Mouse (Mus musculus): ENCODE measurements at regions not wholly inside any gene's neighbourhood (a gene's known extent, or its start where the extent isn't known, plus 50 kb on each side); places are given as distances from the start of the nearest gene placed in this dataset.

DNA sequence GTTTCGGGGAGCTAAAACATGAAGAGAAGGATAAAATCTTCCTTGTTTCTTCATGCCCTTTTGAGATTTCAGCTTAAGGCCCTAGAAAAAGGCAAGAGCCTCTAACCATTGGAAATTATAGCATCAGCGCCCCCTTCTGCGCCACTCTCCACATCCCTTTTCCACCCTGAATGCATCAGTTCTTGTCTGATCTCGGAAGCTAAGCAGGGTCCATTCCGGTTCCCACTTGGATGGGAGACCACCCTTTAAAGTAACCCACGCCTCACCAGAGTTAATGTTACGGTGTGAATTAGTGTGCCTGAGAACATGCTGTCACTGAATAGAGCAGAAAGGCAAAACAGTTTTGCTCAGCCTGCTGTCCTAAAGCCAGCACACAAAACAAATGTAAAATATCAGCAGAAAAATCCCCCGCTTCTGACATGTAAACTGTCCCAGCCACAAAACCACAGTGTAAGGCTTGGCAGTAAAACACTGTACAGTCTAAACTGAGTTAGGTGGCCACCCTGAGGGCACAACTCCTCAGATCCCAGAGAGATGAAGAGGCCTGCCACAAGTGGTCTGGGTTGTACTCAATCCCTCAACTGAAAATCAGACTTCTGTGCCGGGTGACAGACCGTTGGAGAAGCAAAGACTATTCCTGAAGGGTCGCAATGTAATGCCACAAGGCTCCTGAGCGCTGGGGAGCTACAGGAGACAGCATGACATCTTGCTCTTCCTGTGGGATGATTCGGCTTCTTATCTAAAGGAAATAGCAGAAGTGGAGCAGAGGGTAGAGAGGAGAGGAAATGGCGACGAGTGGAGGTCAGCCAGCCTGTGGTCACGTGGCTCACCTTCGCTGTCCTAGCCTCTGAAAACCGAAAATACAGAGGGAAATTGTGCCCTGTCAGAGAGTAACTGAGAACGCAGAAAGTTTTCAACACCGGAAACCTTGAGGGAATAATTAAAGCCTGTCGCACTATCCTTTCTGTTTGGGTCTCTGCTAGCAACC, 176.2 kb downstream of the Kctd12 start:
- H3K27me3 ChIP-seq (ENCODE audit: control insufficient read depth, insufficient read depth, low read length), result no peaks in the 10 kb centered on the region
- TF ChIP-seq POLR2A (IDR thresholded peaks at IDR 0.05; ENCODE audit: low read depth, low read length) (no peak), CTCF (IDR thresholded peaks at IDR 0.05; ENCODE audit: extremely low read depth, insufficient read length, insufficient replicate concordance, low read depth, low read length) (no peak)
- H3K27ac ChIP-seq (ENCODE audit: insufficient read depth, low read depth, low read length), result peak overlapping the region; percentile 57
- no peaks in the 10 kb centered on the region for H3K36me3 ChIP-seq (ENCODE audit: control insufficient read depth, insufficient read depth, low read length)
- H3K4me3 ChIP-seq (ENCODE audit: low read depth, low read length), result no peak overlapping the region
- no peaks in the 10 kb centered on the region for H3K4me1 ChIP-seq (ENCODE audit: control insufficient read depth, insufficient read depth, insufficient read length, low read length)
- 52% methylated on average over 21 of the region's 21 CpGs for WGBS

DNA sequence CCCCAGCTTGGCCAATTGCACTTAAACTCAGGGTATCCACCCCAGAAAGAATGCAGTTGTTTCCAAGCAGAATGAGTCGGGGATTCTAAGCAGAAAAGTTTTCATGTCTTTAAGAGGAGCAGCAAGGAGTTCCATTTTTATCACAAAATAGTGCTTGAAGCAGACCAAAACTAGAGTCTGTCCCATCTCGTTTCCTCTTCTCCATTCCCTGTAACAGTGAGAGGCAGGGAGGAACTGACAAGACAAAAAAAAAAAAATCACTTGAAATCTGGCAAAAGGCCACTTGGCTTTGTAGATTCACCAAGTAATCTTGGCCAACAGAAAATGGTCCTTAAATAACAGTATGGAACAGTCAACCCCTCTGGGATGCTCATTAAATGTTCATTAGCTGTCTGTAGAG, 186.8 kb downstream of the Kctd12 start:
- H3K36me3 ChIP-seq (ENCODE audit: control insufficient read depth, insufficient read depth, low read length), result no peaks in the 10 kb centered on the region
- 63% methylated on average over 2 of the region's 2 CpGs for WGBS

DNA sequence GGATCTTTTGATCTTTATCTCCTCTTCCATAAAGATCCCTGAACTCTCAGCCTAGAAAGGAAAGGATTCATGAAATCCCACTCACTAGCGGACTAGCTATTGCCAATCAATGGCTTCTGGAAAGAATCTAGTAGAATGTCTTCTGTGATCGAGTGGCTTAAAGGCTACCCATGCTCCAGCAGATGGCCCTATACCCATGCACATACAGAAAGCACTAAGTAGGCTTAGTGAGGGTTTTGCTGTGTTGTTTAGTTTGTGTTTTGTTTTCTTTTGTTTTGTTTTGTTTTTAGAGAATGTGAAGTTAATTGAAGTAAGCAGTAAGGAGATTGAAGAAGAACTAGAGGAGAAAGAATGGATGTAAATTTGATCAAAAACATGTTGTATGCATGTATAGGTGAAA, 187.5 kb downstream of the Kctd12 start:
- no peaks in the 10 kb centered on the region for H3K4me1 ChIP-seq (ENCODE audit: control insufficient read depth, insufficient read depth, insufficient read length, low read length)
- H3K4me3 ChIP-seq (ENCODE audit: low read depth, low read length), result no peak overlapping the region
- no peaks in the 10 kb centered on the region for H3K27me3 ChIP-seq (ENCODE audit: control insufficient read depth, insufficient read depth, low read length)
- H3K36me3 ChIP-seq (ENCODE audit: control insufficient read depth, insufficient read depth, low read length), result no peaks in the 10 kb centered on the region
- H3K27ac ChIP-seq (ENCODE audit: insufficient read depth, low read depth, low read length), result no peak overlapping the region
- WGBS, result 82% methylated on average over 2 of the region's 2 CpGs
- TF ChIP-seq CTCF (IDR thresholded peaks at IDR 0.05; ENCODE audit: extremely low read depth, insufficient read length, insufficient replicate concordance, low read depth, low read length), result no peak
- TF ChIP-seq POLR2A (IDR thresholded peaks at IDR 0.05; ENCODE audit: low read depth, low read length), result no peak

More for the DNA sequence above, 186.8 kb downstream of the Kctd12 start:
- no peaks in the 10 kb centered on the region for H3K27me3 ChIP-seq (ENCODE audit: control insufficient read depth, insufficient read depth, low read length)
- H3K27ac ChIP-seq (ENCODE audit: insufficient read depth, low read depth, low read length), result no peak overlapping the region
- TF ChIP-seq POLR2A (IDR thresholded peaks at IDR 0.05; ENCODE audit: low read depth, low read length) (no peak), CTCF (IDR thresholded peaks at IDR 0.05; ENCODE audit: extremely low read depth, insufficient read length, insufficient replicate concordance, low read depth, low read length) (no peak)
- no peaks in the 10 kb centered on the region for H3K4me1 ChIP-seq (ENCODE audit: control insufficient read depth, insufficient read depth, insufficient read length, low read length)
- H3K4me3 ChIP-seq (ENCODE audit: low read depth, low read length), result no peak overlapping the region

DNA sequence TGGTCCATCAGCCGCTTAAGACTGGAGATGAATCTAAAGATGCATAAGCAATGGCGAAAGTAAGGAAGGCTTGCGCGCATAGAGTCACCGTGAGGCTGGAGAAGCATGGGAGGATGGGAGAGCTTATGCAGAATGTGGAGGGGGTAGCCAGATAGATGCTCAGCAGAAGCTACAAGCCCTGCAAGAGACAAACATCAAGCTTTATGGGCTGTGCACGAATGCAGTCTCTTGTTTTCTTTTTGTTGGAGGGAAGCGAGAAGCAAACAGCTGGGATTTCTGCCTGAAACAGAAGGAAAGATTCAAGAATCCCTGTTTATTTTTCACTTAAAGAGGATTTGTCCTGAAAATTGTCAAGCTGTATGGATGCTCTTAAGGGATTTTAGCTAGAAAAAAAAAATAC, 188.7 kb downstream of the Kctd12 start:
- H3K4me3 ChIP-seq (ENCODE audit: low read depth, low read length), result no peak overlapping the region
- no peaks in the 10 kb centered on the region for H3K36me3 ChIP-seq (ENCODE audit: control insufficient read depth, insufficient read depth, low read length)
- no peaks in the 10 kb centered on the region for H3K27me3 ChIP-seq (ENCODE audit: control insufficient read depth, insufficient read depth, low read length)
- TF ChIP-seq CTCF (IDR thresholded peaks at IDR 0.05; ENCODE audit: extremely low read depth, insufficient read length, insufficient replicate concordance, low read depth, low read length) (no peak), POLR2A (IDR thresholded peaks at IDR 0.05; ENCODE audit: low read depth, low read length) (no peak)
- 84% methylated on average over 7 of the region's 7 CpGs for WGBS
- no peaks in the 10 kb centered on the region for H3K4me1 ChIP-seq (ENCODE audit: control insufficient read depth, insufficient read depth, insufficient read length, low read length)
- H3K27ac ChIP-seq (ENCODE audit: insufficient read depth, low read depth, low read length), result no peak overlapping the region

DNA sequence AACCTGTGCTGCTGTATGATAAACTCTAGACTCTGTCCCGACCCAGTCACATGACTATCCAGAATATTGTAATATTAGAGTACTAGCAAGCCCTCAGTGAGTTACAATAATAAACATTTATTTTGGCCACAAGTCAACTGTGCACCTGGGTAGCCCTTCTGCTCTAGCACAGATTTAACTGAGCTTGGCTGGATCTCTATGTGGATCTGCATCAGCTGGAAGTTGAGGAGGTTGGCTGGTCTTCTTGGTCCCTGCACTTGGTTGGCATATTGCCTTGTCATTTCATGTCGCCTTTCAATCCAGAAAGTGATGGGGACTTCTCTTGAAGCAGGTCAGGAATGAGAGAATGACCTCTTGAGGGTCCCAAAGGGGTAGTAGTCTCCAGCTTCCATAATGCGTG, 191.5 kb downstream of the Kctd12 start:
- Histone ChIP-seq H3K4me1 (ENCODE audit: control insufficient read depth, insufficient read depth, insufficient read length, low read length) (no peaks in the 10 kb centered on the region), H3K4me3 (ENCODE audit: low read depth, low read length) (no peak overlapping the region), H3K27me3 (ENCODE audit: control insufficient read depth, insufficient read depth, low read length) (no peaks in the 10 kb centered on the region), H3K27ac (ENCODE audit: insufficient read depth, low read depth, low read length) (no peak overlapping the region), H3K36me3 (ENCODE audit: control insufficient read depth, insufficient read depth, low read length) (no peaks in the 10 kb centered on the region)
- TF ChIP-seq CTCF (IDR thresholded peaks at IDR 0.05; ENCODE audit: extremely low read depth, insufficient read length, insufficient replicate concordance, low read depth, low read length), result no peak
- no peak for TF ChIP-seq POLR2A (IDR thresholded peaks at IDR 0.05; ENCODE audit: low read depth, low read length)
- 63% methylated on average over 3 of the region's 3 CpGs for WGBS

DNA sequence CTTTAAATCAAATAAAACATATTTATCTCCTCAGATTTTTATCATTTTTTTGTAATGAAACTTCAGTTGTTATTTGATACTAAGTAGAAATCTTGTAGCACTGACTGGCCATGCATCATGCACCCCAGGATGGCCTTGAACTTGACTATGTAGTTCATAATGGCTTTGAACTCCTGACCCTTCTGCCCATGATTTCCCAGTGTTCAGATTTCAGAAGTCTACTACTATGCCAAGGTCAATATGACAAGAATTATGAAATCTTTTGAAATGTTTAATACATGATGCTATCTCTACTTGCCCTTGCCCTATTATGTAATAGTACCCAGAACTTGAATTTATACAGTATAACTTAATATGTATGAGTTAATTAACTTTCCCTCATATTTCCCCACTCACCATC, 200.2 kb downstream of the Kctd12 start:
- Histone ChIP-seq H3K4me3 (ENCODE audit: low read depth, low read length) (no peak overlapping the region), H3K4me1 (ENCODE audit: control insufficient read depth, insufficient read depth, insufficient read length, low read length) (no peaks in the 10 kb centered on the region), H3K36me3 (ENCODE audit: control insufficient read depth, insufficient read depth, low read length) (no peaks in the 10 kb centered on the region), H3K27me3 (ENCODE audit: control insufficient read depth, insufficient read depth, low read length) (no peaks in the 10 kb centered on the region), H3K27ac (ENCODE audit: insufficient read depth, low read depth, low read length) (no peak overlapping the region)
- TF ChIP-seq POLR2A (IDR thresholded peaks at IDR 0.05; ENCODE audit: low read depth, low read length), result no peak
- no peak for TF ChIP-seq CTCF (IDR thresholded peaks at IDR 0.05; ENCODE audit: extremely low read depth, insufficient read length, insufficient replicate concordance, low read depth, low read length)

DNA sequence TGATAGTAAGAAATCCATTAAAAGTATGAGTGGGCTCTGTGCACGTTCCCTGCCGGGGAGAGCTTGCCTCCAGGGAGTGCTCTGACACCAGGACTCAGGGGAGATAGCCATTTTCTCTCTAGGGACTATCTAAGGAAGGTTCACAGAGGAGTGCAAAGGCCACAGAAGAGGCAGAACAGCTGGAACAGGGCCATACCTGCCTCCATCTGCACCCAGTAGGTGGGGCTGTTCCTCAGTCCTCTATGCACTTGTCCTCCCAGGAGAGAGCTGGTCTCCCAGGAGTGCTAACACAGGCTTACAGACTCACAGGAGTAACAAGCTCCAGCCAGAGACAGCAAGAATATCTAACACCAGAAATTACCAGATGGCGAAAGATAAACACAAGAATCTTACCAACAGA, 212.7 kb downstream of the Kctd12 start:
- no peak overlapping the region for H3K27ac ChIP-seq (ENCODE audit: insufficient read depth, low read depth, low read length)
- H3K36me3 ChIP-seq (ENCODE audit: control insufficient read depth, insufficient read depth, low read length), result no peaks in the 10 kb centered on the region
- TF ChIP-seq POLR2A (IDR thresholded peaks at IDR 0.05; ENCODE audit: low read depth, low read length), result no peak
- peak; percentile 46; the same call in 1 of the 2 replicates for TF ChIP-seq CTCF (IDR thresholded peaks at IDR 0.05; ENCODE audit: extremely low read depth, insufficient read length, insufficient replicate concordance, low read depth, low read length)
- 54% methylated on average over 3 of the region's 3 CpGs for WGBS
- H3K27me3 ChIP-seq (ENCODE audit: control insufficient read depth, insufficient read depth, low read length), result no peaks in the 10 kb centered on the region
- no peaks in the 10 kb centered on the region for H3K4me1 ChIP-seq (ENCODE audit: control insufficient read depth, insufficient read depth, insufficient read length, low read length)
- no peak overlapping the region for H3K4me3 ChIP-seq (ENCODE audit: low read depth, low read length)

Data from small intestine, adult 2 months (tissue).